Mouse (Mus musculus) myocyte (in vitro differentiated cells): ENCODE data around the gene Ttll5. TPM values are rescaled to one million over a fixed set of nuclear protein-coding genes. Genes with fewer than 3 reads are reported as not detected.
A peak's percentile ranks its signal among the peaks of the same experiment; 100 is the strongest.

Experiments
- H3K27me3 ChIP-seq: one replicate; pipeline ENCODE4 v1.6.1; 2011; ENCODE audit not compliant: control insufficient read depth, insufficient read depth, insufficient read length
- H3K36me3 ChIP-seq: one replicate; pipeline ENCODE4 v1.6.1; 2011; ENCODE audit not compliant: control insufficient read depth, insufficient read depth
- H3K4me2 ChIP-seq: one replicate; pipeline ENCODE4 v1.6.1; 2011; ENCODE audit warnings: low read depth, control low read depth
- H3K4me3 ChIP-seq: one replicate; pipeline ENCODE4 v1.5.1; 2011; ENCODE audit warnings: mild to moderate bottlenecking, control low read depth, moderate library complexity
- H3K79me2 ChIP-seq: one replicate; pipeline ENCODE4 v1.6.1; 2011; ENCODE audit not compliant: control insufficient read depth, insufficient read depth
- H3ac ChIP-seq: one replicate; pipeline ENCODE4 v1.6.1; 2011; ENCODE audit not compliant: control insufficient read depth, insufficient read length
- CEBPB ChIP-seq: IDR thresholded peaks from 2 replicates; pipeline ENCODE4 v1.6.1; 2011; ENCODE audit warnings: mild to moderate bottlenecking, moderate library complexity; ENCODE audit not compliant: poor library complexity, insufficient read depth, severe bottlenecking
- E2F4 ChIP-seq: IDR thresholded peaks from one replicate; pipeline ENCODE4 v1.6.1; 2011; ENCODE audit warnings: mild to moderate bottlenecking, control low read depth, moderate library complexity; ENCODE audit not compliant: insufficient read depth
- MAX ChIP-seq: IDR thresholded peaks from one replicate; pipeline ENCODE4 v1.6.1; 2011; ENCODE audit warnings: low read depth, mild to moderate bottlenecking, control low read depth
- MYOD1 ChIP-seq, 3 experiments: IDR thresholded peaks; one replicate each; pipeline ENCODE4 v1.6.1; 2011; ENCODE audit warnings: control low read depth in 2 of 3, low read depth in 2 of 3, mild to moderate bottlenecking in 2 of 3, moderate library complexity in 1 of 3; ENCODE audit not compliant: insufficient read length in 2 of 3, control insufficient read depth in 1 of 3
- MYOG ChIP-seq, 3 experiments: IDR thresholded peaks; one replicate each; pipeline ENCODE4 v1.6.1; 2011; ENCODE audit warnings: control low read depth in 2 of 3, low read depth in 2 of 3, mild to moderate bottlenecking in 2 of 3; ENCODE audit not compliant: insufficient read length in 2 of 3, control insufficient read depth in 1 of 3, insufficient read depth in 1 of 3
- POLR2A ChIP-seq: IDR thresholded peaks from one replicate; pipeline ENCODE4 v1.6.1; 2011; ENCODE audit warnings: low read depth, mild to moderate bottlenecking, control low read depth, moderate library complexity; ENCODE audit not compliant: insufficient read length
- POLR2AphosphoS2 ChIP-seq: IDR thresholded peaks from one replicate; pipeline ENCODE4 v1.6.1; 2011; ENCODE audit warnings: low read depth, control low read depth; ENCODE audit not compliant: insufficient read length
- REST ChIP-seq: IDR thresholded peaks from one replicate; pipeline ENCODE4 v1.6.1; 2011; ENCODE audit warnings: mild to moderate bottlenecking, control low read depth, moderate library complexity; ENCODE audit not compliant: insufficient read depth, insufficient read length
- SRF ChIP-seq: IDR thresholded peaks from one replicate; pipeline ENCODE4 v1.6.1; 2011; ENCODE audit warnings: low read depth; ENCODE audit not compliant: control insufficient read depth, insufficient read length
- TCF12 ChIP-seq: IDR thresholded peaks from one replicate; pipeline ENCODE4 v1.6.1; 2011; ENCODE audit warnings: mild to moderate bottlenecking, control low read depth; ENCODE audit not compliant: poor library complexity, insufficient read depth, severe bottlenecking
- TCF3 ChIP-seq: IDR thresholded peaks from one replicate; pipeline ENCODE4 v1.6.1; 2011; ENCODE audit warnings: low read depth, control low read depth; ENCODE audit not compliant: insufficient read length
- USF1 ChIP-seq: IDR thresholded peaks from one replicate; pipeline ENCODE4 v1.6.1; 2011; ENCODE audit warnings: low read depth, mild to moderate bottlenecking, control low read depth, moderate library complexity
- polyA plus RNA-seq: library from polyadenylated mRNA; unstranded; fragments of >200 nt; fragmentation: generic; extraction: Trizol; gene quantifications from one replicate; pipeline ENCODE4 v1.2.1, GENCODE M21; 2012; ENCODE audit warnings: missing spikeins

The Ttll5 gene
- polyA plus RNA-seq, 1 experiment, result 36.2 TPM

DNA sequence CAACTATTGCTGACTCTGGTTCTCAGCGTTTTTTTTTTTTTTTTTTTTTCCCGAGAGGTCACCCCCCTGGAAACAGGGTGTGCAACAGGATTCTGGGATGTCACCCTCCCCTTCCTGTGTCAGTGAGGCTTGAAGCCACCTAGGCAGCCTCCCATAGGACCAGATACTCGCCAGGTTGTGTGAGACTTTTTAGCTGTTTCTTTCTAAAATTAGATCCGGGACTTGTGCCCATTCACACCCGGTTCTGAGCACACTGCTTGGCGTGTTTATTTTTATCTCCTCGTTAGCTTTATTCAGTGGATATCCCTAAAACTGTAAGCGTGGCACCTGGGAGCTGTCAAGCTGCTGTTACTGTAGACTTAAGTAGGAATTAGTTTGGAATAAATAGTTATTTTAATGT is 262.1 kb downstream of the Ttll5 start:
- no peak for TF ChIP-seq POLR2A
- TF ChIP-seq E2F4, result no peak
- TF ChIP-seq CEBPB, result no peak
- TF ChIP-seq SRF, result no peak
- no peak for TF ChIP-seq REST
- no peak for TF ChIP-seq TCF3
- no peak for TF ChIP-seq MYOG (IDR thresholded peaks at IDR 0.05; ENCODE audit: control insufficient read depth in 1 of 3, insufficient read depth in 1 of 3, insufficient read length in 2 of 3, low read depth in 2 of 3)
- TF ChIP-seq POLR2AphosphoS2, result no peak
- no peak for TF ChIP-seq MYOD1 (IDR thresholded peaks at IDR 0.05; ENCODE audit: control insufficient read depth in 1 of 3, insufficient read length in 2 of 3, low read depth in 2 of 3)
- no peak for TF ChIP-seq MAX
- no peak for TF ChIP-seq USF1
- TF ChIP-seq TCF12, result no peak
- Histone ChIP-seq H3K4me3 (no peak overlapping the region), H3K79me2 (peaks cover 15% of the 10 kb centered on the region), H3K4me2 (no peak overlapping the region), H3ac (no peak overlapping the region), H3K27me3 (no peaks in the 10 kb centered on the region), H3K36me3 (peaks cover 4% of the 10 kb centered on the region)

DNA sequence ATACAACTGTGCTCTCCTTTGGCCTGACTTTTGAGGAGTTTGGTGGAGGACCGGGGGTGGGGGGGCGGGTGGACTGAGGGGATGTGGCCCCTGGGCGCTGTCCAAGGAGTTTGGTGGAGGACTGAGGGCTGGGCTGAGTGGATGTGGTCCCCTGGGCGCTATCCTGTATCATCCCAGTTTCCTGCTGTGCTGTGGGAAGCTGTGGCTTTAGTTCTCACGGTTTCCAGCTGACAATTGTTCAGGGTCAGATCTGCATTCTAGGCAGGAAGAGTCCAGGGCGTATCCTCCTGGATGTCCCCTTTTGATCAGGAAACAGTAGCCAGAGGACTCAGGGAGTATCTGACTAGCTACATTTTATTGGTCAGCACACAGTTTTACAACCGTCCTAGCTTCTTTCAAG is 263.6 kb downstream of the Ttll5 start:
- peaks cover 4% of the 10 kb centered on the region for H3K36me3 ChIP-seq
- no peak overlapping the region for H3ac ChIP-seq
- TF ChIP-seq MYOD1 (IDR thresholded peaks at IDR 0.05; ENCODE audit: control insufficient read depth in 1 of 3, insufficient read length in 2 of 3, low read depth in 2 of 3) (no peak), USF1 (no peak), POLR2A (no peak), CEBPB (no peak), SRF (no peak), REST (no peak), MYOG (IDR thresholded peaks at IDR 0.05; ENCODE audit: control insufficient read depth in 1 of 3, insufficient read depth in 1 of 3, insufficient read length in 2 of 3, low read depth in 2 of 3) (no peak), MAX (no peak)
- H3K79me2 ChIP-seq, result peaks cover 12% of the 10 kb centered on the region
- H3K4me3 ChIP-seq, result no peak overlapping the region
- no peaks in the 10 kb centered on the region for H3K27me3 ChIP-seq
- H3K4me2 ChIP-seq, result no peak overlapping the region

- TF ChIP-seq SRF (no peak), REST (no peak), POLR2AphosphoS2 (no peak), CEBPB (no peak), USF1 (no peak), MYOD1 (IDR thresholded peaks at IDR 0.05; ENCODE audit: control insufficient read depth in 1 of 3, insufficient read length in 2 of 3, low read depth in 2 of 3) (no peak), POLR2A (no peak), MYOG (IDR thresholded peaks at IDR 0.05; ENCODE audit: control insufficient read depth in 1 of 3, insufficient read depth in 1 of 3, insufficient read length in 2 of 3, low read depth in 2 of 3) (no peak), TCF3 (no peak), TCF12 (no peak)
- H3K4me2 ChIP-seq, result no peak overlapping the region
- peaks cover 4% of the 10 kb centered on the region for H3K36me3 ChIP-seq
- no peaks in the 10 kb centered on the region for H3K27me3 ChIP-seq
- H3K4me3 ChIP-seq, result no peak overlapping the region
- no peak overlapping the region for H3ac ChIP-seq
- no peaks in the 10 kb centered on the region for H3K79me2 ChIP-seq
These were observed 266.3 kb downstream of the Ttll5 start for GRCm38 (mm10) chr12:86090764-86091163.

DNA sequence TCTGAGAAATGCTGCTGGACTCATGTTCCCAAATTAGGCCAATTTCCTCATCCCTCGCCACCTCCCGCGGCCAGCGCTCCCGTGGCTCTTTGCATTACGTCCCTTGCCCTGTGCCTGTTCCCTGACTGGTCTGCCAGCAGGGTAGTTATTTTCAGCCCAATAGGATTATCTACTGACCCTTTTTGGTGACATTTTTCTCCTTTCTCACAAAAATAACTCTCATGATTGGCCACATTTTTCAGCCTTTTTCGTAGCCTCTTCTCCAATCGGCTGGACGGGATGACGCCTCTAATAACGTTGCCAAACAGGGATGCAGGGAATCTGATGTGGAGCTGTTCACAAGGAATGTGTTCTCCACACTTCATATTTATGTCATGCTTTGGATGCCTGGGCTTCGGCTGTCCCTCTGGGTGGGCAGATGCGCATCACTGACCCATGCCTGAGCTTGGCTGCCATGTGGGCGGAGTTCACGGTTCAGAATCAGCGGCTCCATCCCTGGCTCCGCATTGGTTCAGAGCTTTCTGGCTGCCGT is 267.2 kb downstream of the Ttll5 start:
- Histone ChIP-seq H3K36me3 (peaks cover 4% of the 10 kb centered on the region), H3K79me2 (no peaks in the 10 kb centered on the region), H3K4me3 (no peak overlapping the region), H3K4me2 (peak overlapping the region; percentile 51), H3ac (no peak overlapping the region), H3K27me3 (no peaks in the 10 kb centered on the region)
- TF ChIP-seq E2F4 (no peak), REST (no peak), TCF3 (no peak), MYOG (IDR thresholded peaks at IDR 0.05; ENCODE audit: control insufficient read depth in 1 of 3, insufficient read depth in 1 of 3, insufficient read length in 2 of 3, low read depth in 2 of 3) (no peak), SRF (peak; percentile 84), USF1 (no peak), POLR2A (no peak), TCF12 (no peak)

- Histone ChIP-seq H3K79me2 (no peaks in the 10 kb centered on the region), H3K4me3 (no peak overlapping the region), H3K36me3 (no peaks in the 10 kb centered on the region), H3ac (no peak overlapping the region), H3K4me2 (no peak overlapping the region), H3K27me3 (no peaks in the 10 kb centered on the region)
- no peak for TF ChIP-seq MAX
- no peak for TF ChIP-seq POLR2AphosphoS2
- no peak for TF ChIP-seq MYOD1 (IDR thresholded peaks at IDR 0.05; ENCODE audit: control insufficient read depth in 1 of 3, insufficient read length in 2 of 3, low read depth in 2 of 3)
- no peak for TF ChIP-seq POLR2A
- no peak for TF ChIP-seq SRF
- TF ChIP-seq USF1, result no peak
- no peak for TF ChIP-seq CEBPB
- no peak for TF ChIP-seq E2F4
- no peak for TF ChIP-seq MYOG (IDR thresholded peaks at IDR 0.05; ENCODE audit: control insufficient read depth in 1 of 3, insufficient read depth in 1 of 3, insufficient read length in 2 of 3, low read depth in 2 of 3)
- no peak for TF ChIP-seq TCF12
- TF ChIP-seq TCF3, result no peak
These were observed 269.6 kb downstream of the Ttll5 start for GRCm38 (mm10) chr12:86094075-86094474.
